ENCODE assay signal across 8 mouse cellular contexts in genomic region chr7:44854356-44855031, GRCm38 (mm10). TPM values are rescaled to one million over a fixed set of nuclear protein-coding genes. Genes with fewer than 3 reads are reported as not detected.
DNase-seq lines count a peak whose midpoint lies in the region; ATAC-seq and TF ChIP-seq lines count a peak whose summit lies in the region.

No protein-coding gene starts in this region.

- peak overlapping the region; percentile 73 for H3K4me3 ChIP-seq in erythroblast, embryonic 14.5 days (replicated peaks)
- peak overlapping the region; percentile 67 for H3K4me3 ChIP-seq in heart, embryonic 15.5 days
- H3K4me3 ChIP-seq in lung, adult 2 months (replicated peaks; ENCODE audit: extremely low read depth, low read depth, low read length), result peak overlapping the region; percentile 84
- H3K4me3 ChIP-seq in neural tube, embryonic 13.5 days, result peak overlapping the region; percentile 43
- peak overlapping the region; percentile 57 for H3K4me3 ChIP-seq in stomach, postnatal 0 days (ENCODE audit: low read depth, low read length)

- TF ChIP-seq CTCF in brain, embryonic 14.5 days (IDR thresholded peaks at IDR 0.05; ENCODE audit: borderline replicate concordance, extremely low read depth, insufficient read depth, insufficient read length), result no peak
- TF ChIP-seq CTCF in lung, adult 2 months (IDR thresholded peaks at IDR 0.05; ENCODE audit: insufficient read depth, low read length), result no peak
- TF ChIP-seq CTCF in stomach, postnatal 0 days (IDR thresholded peaks at IDR 0.05; ENCODE audit: low read depth), result 0 out of 2 replicates have a peak, but pooled peaks have one; percentile 1

- TF ChIP-seq EP300 in stomach, postnatal 0 days (optimal IDR thresholded peaks at IDR 0.05), result no peak

- peaks cover 97% of the 10 kb centered on the region for H3K4me1 ChIP-seq in erythroblast, embryonic 14.5 days (ENCODE audit: control insufficient read depth)
- H3K4me1 ChIP-seq in heart, embryonic 15.5 days (replicated peaks), result peaks cover 67% of the 10 kb centered on the region
- peaks cover 15% of the 10 kb centered on the region for H3K4me1 ChIP-seq in lung, adult 2 months (ENCODE audit: control insufficient read depth, insufficient read depth, low read length)
- peaks cover 72% of the 10 kb centered on the region for H3K4me1 ChIP-seq in neural tube, embryonic 13.5 days (replicated peaks)
- H3K4me1 ChIP-seq in stomach, postnatal 0 days (replicated peaks; ENCODE audit: control insufficient read depth, insufficient read depth), result peaks cover 10% of the 10 kb centered on the region

- ATAC-seq in CD4-positive, CD25-positive, alpha-beta regulatory T cell, adult 4 months, result peak; percentile 48
- peak; percentile 41 for ATAC-seq in heart, embryonic 15.5 days (replicated peaks; ENCODE audit: insufficient number of reproducible peaks, insufficient read depth, low FRiP score, low read depth)
- 0 out of 2 replicates have a peak, but pooled peaks have one; percentile 1 for ATAC-seq in neural tube, embryonic 13.5 days (ENCODE audit: low read depth)
- peak; percentile 82 for ATAC-seq in stomach, postnatal 0 days (ENCODE audit: low FRiP score, low TSS enrichment)

- H3K4me2 ChIP-seq in heart, embryonic 15.5 days, result peak overlapping the region; percentile 87
- peak overlapping the region; percentile 77 for H3K4me2 ChIP-seq in neural tube, embryonic 13.5 days
- H3K4me2 ChIP-seq in stomach, postnatal 0 days (replicated peaks; ENCODE audit: low read depth), result peak overlapping the region; percentile 88

- H3K9ac ChIP-seq in heart, embryonic 15.5 days, result peak overlapping the region; percentile 68
- peak overlapping the region; percentile 81 for H3K9ac ChIP-seq in neural tube, embryonic 13.5 days
- H3K9ac ChIP-seq in stomach, postnatal 0 days (ENCODE audit: low read length), result peak overlapping the region; percentile 72

- peak; percentile 7; the same call in 1 of the 2 replicates for TF ChIP-seq POLR2A in brain, embryonic 14.5 days (IDR thresholded peaks at IDR 0.05; ENCODE audit: borderline replicate concordance, extremely low read depth, insufficient read depth, insufficient read length, poor library complexity, severe bottlenecking)
- TF ChIP-seq POLR2A in lung, adult 2 months (IDR thresholded peaks at IDR 0.05; ENCODE audit: borderline replicate concordance, extremely low read depth, low read depth, low read length), result peak; percentile 72; the same call in 1 of the 2 replicates

- H3K27ac ChIP-seq in heart, embryonic 15.5 days, result peak overlapping the region; percentile 98
- peak overlapping the region; percentile 93 for H3K27ac ChIP-seq in neural tube, embryonic 13.5 days (replicated peaks)
- H3K27ac ChIP-seq in stomach, postnatal 0 days (replicated peaks), result peak overlapping the region; percentile 88

- H3K27me3 ChIP-seq in erythroblast, embryonic 14.5 days (ENCODE audit: control insufficient read depth), result no peaks in the 10 kb centered on the region
- no peaks in the 10 kb centered on the region for H3K27me3 ChIP-seq in heart, embryonic 15.5 days
- H3K27me3 ChIP-seq in neural tube, embryonic 13.5 days, result no peaks in the 10 kb centered on the region
- H3K27me3 ChIP-seq in stomach, postnatal 0 days (ENCODE audit: control insufficient read depth, insufficient read depth, low read length), result no peaks in the 10 kb centered on the region

- no peaks in the 10 kb centered on the region for H3K9me3 ChIP-seq in erythroblast, embryonic 14.5 days (ENCODE audit: control insufficient read depth, low read length)
- H3K9me3 ChIP-seq in heart, embryonic 15.5 days (replicated peaks), result no peaks in the 10 kb centered on the region
- no peaks in the 10 kb centered on the region for H3K9me3 ChIP-seq in neural tube, embryonic 13.5 days
- H3K9me3 ChIP-seq in stomach, postnatal 0 days (ENCODE audit: control insufficient read depth, low read length), result no peaks in the 10 kb centered on the region

- peaks cover 40% of the 10 kb centered on the region for H3K36me3 ChIP-seq in erythroblast, embryonic 14.5 days (ENCODE audit: control insufficient read depth)
- H3K36me3 ChIP-seq in heart, embryonic 15.5 days, result peaks cover 7% of the 10 kb centered on the region
- peaks cover 16% of the 10 kb centered on the region for H3K36me3 ChIP-seq in neural tube, embryonic 13.5 days
- no peaks in the 10 kb centered on the region; the same call in 1 of the 2 replicates for H3K36me3 ChIP-seq in stomach, postnatal 0 days (ENCODE audit: control insufficient read depth, insufficient read depth, low read length)

- DNase-seq in brain, embryonic 14.5 days (ENCODE audit: low read depth), result peak; percentile 82
- DNase-seq in kidney, postnatal 10 days, result peak; percentile 93
- DNase-seq in lung, adult 2 months, result peak; percentile 89
- peak; percentile 95 for DNase-seq in stomach, postnatal 0 days (ENCODE audit: low spot score)

- 1% methylated on average over 45 of the region's 45 CpGs for WGBS in heart, embryonic 15.5 days
- under 1% methylated on average over 45 of the region's 45 CpGs for WGBS in lung, adult 2 months
- under 1% methylated on average over 45 of the region's 45 CpGs for WGBS in neural tube, embryonic 13.5 days
- 1% methylated on average over 45 of the region's 45 CpGs for WGBS in stomach, postnatal 0 days

RNA-seq across cellular contexts. Expression of gene Pnkp, which starts 2.4 kb away (rescaled TPM):
- 10 to 100 TPM; 45.0 to 74.3 TPM for polyA plus RNA-seq in CD4-positive, CD25-positive, alpha-beta regulatory T cell, adult 4 months (2017; shearing (Covaris generic))
- 33.1 and 42.3 TPM in 2 replicates for polyA plus RNA-seq in brain, embryonic 14.5 days (2012; rRNA removed)
- polyA plus RNA-seq in erythroblast, embryonic 14.5 days (2012), result 4.5 and 5.5 TPM in 2 replicates
- polyA plus RNA-seq in heart, embryonic 15.5 days (2015; fragmentation: Nextera tagmentation; extraction: Ambion mirVana), result 22.4 and 28.7 TPM in 2 replicates
- 57.2 and 62.0 TPM in 2 replicates for polyA plus RNA-seq in lung, adult 2 months (2012; rRNA removed)
- 30.2 and 31.6 TPM in 2 replicates for polyA plus RNA-seq in neural tube, embryonic 13.5 days (2015; fragmentation: Nextera tagmentation; extraction: Ambion mirVana)
- polyA plus RNA-seq in stomach, postnatal 0 days (2015; fragmentation: Nextera tagmentation; extraction: Ambion mirVana), result 23.5 and 25.7 TPM in 2 replicates

RNA-seq across cellular contexts. Expression of gene Tbc1d17, which starts 5.6 kb away (rescaled TPM):
- 10 to 100 TPM; 64.8 to 85.3 TPM for polyA plus RNA-seq in CD4-positive, CD25-positive, alpha-beta regulatory T cell, adult 4 months (2017; shearing (Covaris generic))
- 96.8 and 124 TPM in 2 replicates for polyA plus RNA-seq in brain, embryonic 14.5 days (2012; rRNA removed)
- 7.7 and 10.0 TPM in 2 replicates for polyA plus RNA-seq in erythroblast, embryonic 14.5 days (2012)
- polyA plus RNA-seq in heart, embryonic 15.5 days (2015; fragmentation: Nextera tagmentation; extraction: Ambion mirVana), result 53.2 and 63.4 TPM in 2 replicates
- polyA plus RNA-seq in lung, adult 2 months (2012; rRNA removed), result 95.7 and 114 TPM in 2 replicates
- polyA plus RNA-seq in neural tube, embryonic 13.5 days (2015; fragmentation: Nextera tagmentation; extraction: Ambion mirVana), result 94.0 and 101 TPM in 2 replicates
- polyA plus RNA-seq in stomach, postnatal 0 days (2015; fragmentation: Nextera tagmentation; extraction: Ambion mirVana), result 45.4 and 48.0 TPM in 2 replicates

RNA-seq across cellular contexts. Expression of gene Akt1s1, which starts 5.7 kb away (rescaled TPM):
- polyA plus RNA-seq in CD4-positive, CD25-positive, alpha-beta regulatory T cell, adult 4 months (2017; shearing (Covaris generic)), result 1 to 10 TPM; 1.2 to 3.1 TPM
- polyA plus RNA-seq in brain, embryonic 14.5 days (2012; rRNA removed), result 141 and 160 TPM in 2 replicates
- 33.5 and 36.8 TPM in 2 replicates for polyA plus RNA-seq in erythroblast, embryonic 14.5 days (2012)
- polyA plus RNA-seq in heart, embryonic 15.5 days (2015; fragmentation: Nextera tagmentation; extraction: Ambion mirVana), result 91.7 and 97.8 TPM in 2 replicates
- 96.6 and 130 TPM in 2 replicates for polyA plus RNA-seq in lung, adult 2 months (2012; rRNA removed)
- polyA plus RNA-seq in neural tube, embryonic 13.5 days (2015; fragmentation: Nextera tagmentation; extraction: Ambion mirVana), result 89.7 and 99.0 TPM in 2 replicates
- 70.8 and 75.2 TPM in 2 replicates for polyA plus RNA-seq in stomach, postnatal 0 days (2015; fragmentation: Nextera tagmentation; extraction: Ambion mirVana)

RNA-seq across cellular contexts. Expression of gene Ptov1, which starts 15.1 kb away (rescaled TPM):
- 1 to 10 TPM; 1.1 to 3.9 TPM for polyA plus RNA-seq in CD4-positive, CD25-positive, alpha-beta regulatory T cell, adult 4 months (2017; shearing (Covaris generic))
- 927 and 1,026 TPM in 2 replicates for polyA plus RNA-seq in brain, embryonic 14.5 days (2012; rRNA removed)
- 7.3 and 8.9 TPM in 2 replicates for polyA plus RNA-seq in erythroblast, embryonic 14.5 days (2012)
- polyA plus RNA-seq in heart, embryonic 15.5 days (2015; fragmentation: Nextera tagmentation; extraction: Ambion mirVana), result 206 and 273 TPM in 2 replicates
- 274 and 280 TPM in 2 replicates for polyA plus RNA-seq in lung, adult 2 months (2012; rRNA removed)
- polyA plus RNA-seq in neural tube, embryonic 13.5 days (2015; fragmentation: Nextera tagmentation; extraction: Ambion mirVana), result 471 and 515 TPM in 2 replicates
- polyA plus RNA-seq in stomach, postnatal 0 days (2015; fragmentation: Nextera tagmentation; extraction: Ambion mirVana), result 159 and 179 TPM in 2 replicates

RNA-seq across cellular contexts. Expression of gene Med25, which starts 38.0 kb away (rescaled TPM):
- polyA plus RNA-seq in CD4-positive, CD25-positive, alpha-beta regulatory T cell, adult 4 months (2017; shearing (Covaris generic)), result 10 to 100 TPM in 1 of 2 experiments, 1 to 10 TPM in 1; 9.1 to 10.9 TPM
- 205 and 206 TPM in 2 replicates for polyA plus RNA-seq in brain, embryonic 14.5 days (2012; rRNA removed)
- 46.3 and 51.9 TPM in 2 replicates for polyA plus RNA-seq in erythroblast, embryonic 14.5 days (2012)
- 72.9 and 93.9 TPM in 2 replicates for polyA plus RNA-seq in heart, embryonic 15.5 days (2015; fragmentation: Nextera tagmentation; extraction: Ambion mirVana)
- polyA plus RNA-seq in lung, adult 2 months (2012; rRNA removed), result 133 and 233 TPM in 2 replicates
- 134 and 138 TPM in 2 replicates for polyA plus RNA-seq in neural tube, embryonic 13.5 days (2015; fragmentation: Nextera tagmentation; extraction: Ambion mirVana)
- 64.4 and 75.3 TPM in 2 replicates for polyA plus RNA-seq in stomach, postnatal 0 days (2015; fragmentation: Nextera tagmentation; extraction: Ambion mirVana)

Comparison
In these comparisons a context has a peak if more than half of its experiments do, and no peak if none do; other contexts are left out.
1. Peak in every context shown above with its lines: DNase-seq, ATAC-seq, H3K4me3 ChIP-seq and H3K27ac ChIP-seq.
2. ATAC-seq: peak in every context shown above with its lines; median percentile 82 in stomach, postnatal 0 days; 48 in CD4-positive, CD25-positive, alpha-beta regulatory T cell, adult 4 months; 41 in heart, embryonic 15.5 days; 1 in neural tube, embryonic 13.5 days.